Mouse (Mus musculus) urinary bladder, adult 18-20 months (tissue): Measurements from ENCODE around the gene Gm9944.
A peak's percentile ranks its signal among the peaks of the same experiment; 100 is the strongest.

Source experiments
- DNase-seq, 2 experiments: peaks; one replicate each; pipeline ENCODE4 v3.0.0; 2022; ENCODE audit warnings: low spot score in 2 of 2, mixed read lengths in 2 of 2

The Gm9944 gene

GRCm38 (mm10) chr4:144453217-144453616 is at the start of gene Gm9944:
Gene Gm9944 (minus strand): TSS chr4:144453317.
- DNase-seq = no peak

- DNase-seq = no peak
Measured at GRCm38 (mm10) chr4:144493331-144493730, 40.2 kb upstream of the Gm9944 start.

GRCm38 (mm10) chr4:144468091-144468490 is 15.0 kb upstream of the Gm9944 start:
- DNase-seq = no peak

GRCm38 (mm10) chr4:144465206-144465605 is 12.1 kb upstream of the Gm9944 start:
- DNase-seq = no peak

GRCm38 (mm10) chr4:144463656-144464055 is 10.5 kb upstream of the Gm9944 start, which contains the start of gene Aadacl3:
Gene Aadacl3 (minus strand): TSS chr4:144463756.
- no peak for DNase-seq

- DNase-seq = no peak
Measured at GRCm38 (mm10) chr4:144448546-144448945, 4.6 kb downstream of the Gm9944 start.

GRCm38 (mm10) chr4:144441582-144441981 is 11.5 kb downstream of the Gm9944 start:
- DNase-seq = no peak

- DNase-seq = no peak
Measured at GRCm38 (mm10) chr4:144441095-144441494, 12.0 kb downstream of the Gm9944 start.

- no peak for DNase-seq
Measured at GRCm38 (mm10) chr4:144438672-144439071, 14.4 kb downstream of the Gm9944 start, which contains the start of gene 1700012P22Rik. Gene 1700012P22Rik (minus strand): TSS chr4:144438772.

GRCm38 (mm10) chr4:144433216-144433615 is 19.9 kb downstream of the Gm9944 start:
- no peak for DNase-seq

GRCm38 (mm10) chr4:144430723-144431122 is 22.4 kb downstream of the Gm9944 start:
- DNase-seq = no peak

GRCm38 (mm10) chr4:144428868-144429267 is 24.2 kb downstream of the Gm9944 start:
- peak in 1 of 2 experiments; percentile 23 for DNase-seq

GRCm38 (mm10) chr4:144424590-144424989 is 28.5 kb downstream of the Gm9944 start:
- no peak for DNase-seq

- DNase-seq = no peak
Measured at GRCm38 (mm10) chr4:144420644-144421043, 32.5 kb downstream of the Gm9944 start.

- no peak for DNase-seq
Measured at GRCm38 (mm10) chr4:144408290-144408689, 44.8 kb downstream of the Gm9944 start, which contains the start of gene Pramef12. Gene Pramef12 (minus strand): TSS chr4:144408464.

- DNase-seq = no peak
Measured at GRCm38 (mm10) chr4:144406261-144406660, 46.9 kb downstream of the Gm9944 start.

GRCm38 (mm10) chr4:144404456-144405086 is 48.5 kb downstream of the Gm9944 start:
- peak; percentile 42 to 47 for DNase-seq
